Mouse (Mus musculus) kidney, postnatal 10 days (tissue): ENCODE data around the gene Trim16.

ENCODE experiments used
- DNase-seq: peaks from one replicate; pipeline ENCODE4 v3.0.0; 2021; ENCODE audit warnings: mixed read lengths

Gene Trim16

GRCm38 (mm10) chr11:62831906-62832305 is 11.9 kb downstream of the Trim16 start:
- no peak for DNase-seq

- no peak for DNase-seq
These were observed 24.5 kb downstream of the Trim16 start for GRCm38 (mm10) chr11:62844562-62844961.

GRCm38 (mm10) chr11:62845730-62846129 is 25.7 kb downstream of the Trim16 start:
- DNase-seq = no peak

GRCm38 (mm10) chr11:62846961-62847654 is 27.1 kb downstream of the Trim16 start, which contains the start of gene Fbxw10:
Fbxw10 (plus strand) TSS chr11:62847069.
- DNase-seq = no peak

GRCm38 (mm10) chr11:62847655-62848191 is 27.7 kb downstream of the Trim16 start:
- DNase-seq = no peak

GRCm38 (mm10) chr11:62848301-62848700 is 28.3 kb downstream of the Trim16 start:
- no peak for DNase-seq

- DNase-seq = peak; percentile 32
These were observed 31.2 kb downstream of the Trim16 start for GRCm38 (mm10) chr11:62851199-62851598.

GRCm38 (mm10) chr11:62853334-62853733 is 33.3 kb downstream of the Trim16 start:
- DNase-seq = no peak

GRCm38 (mm10) chr11:62865562-62865961 is 45.5 kb downstream of the Trim16 start:
- no peak for DNase-seq

GRCm38 (mm10) chr11:62866685-62867084 is 46.7 kb downstream of the Trim16 start:
- DNase-seq = no peak

- no peak for DNase-seq
These were observed 49.2 kb downstream of the Trim16 start for GRCm38 (mm10) chr11:62869201-62869600.

GRCm38 (mm10) chr11:62869715-62870371 is 49.8 kb downstream of the Trim16 start:
- no peak for DNase-seq

- DNase-seq = no peak
These were observed 53.4 kb downstream of the Trim16 start for GRCm38 (mm10) chr11:62873479-62873878.

GRCm38 (mm10) chr11:62875696-62876095 is 55.7 kb downstream of the Trim16 start:
- DNase-seq = no peak

GRCm38 (mm10) chr11:62876445-62876844 is 56.4 kb downstream of the Trim16 start:
- DNase-seq = no peak

- no peak for DNase-seq
These were observed 57.4 kb downstream of the Trim16 start for GRCm38 (mm10) chr11:62877391-62877790.

- DNase-seq = no peak
These were observed 58.7 kb downstream of the Trim16 start for GRCm38 (mm10) chr11:62878728-62879127.

- peak; percentile 100 for DNase-seq
These were observed 59.4 kb downstream of the Trim16 start, which contains the start of gene Tvp23b for GRCm38 (mm10) chr11:62879220-62880048. Tvp23b (plus strand) TSS chr11:62879455.

GRCm38 (mm10) chr11:62883407-62883806 is 63.4 kb downstream of the Trim16 start:
- no peak for DNase-seq

- peak; percentile 38 for DNase-seq
These were observed 65.3 kb downstream of the Trim16 start for GRCm38 (mm10) chr11:62885323-62885722.

GRCm38 (mm10) chr11:62890796-62891195 is 70.8 kb downstream of the Trim16 start:
- no peak for DNase-seq

- DNase-seq = no peak
These were observed 71.7 kb downstream of the Trim16 start for GRCm38 (mm10) chr11:62891763-62892162.
